ENCODE assay signal across 12 mouse cellular contexts in genomic region chr5:30849891-30850555, GRCm38 (mm10). TPM values are rescaled to one million over a fixed set of nuclear protein-coding genes. Genes with fewer than 3 reads are reported as not detected.
DNase-seq lines count a peak whose midpoint lies in the region; ATAC-seq and TF ChIP-seq lines count a peak whose summit lies in the region.
"Had no signal": no experiment of that assay in that cellular context is flagged by ENCODE, and none has a peak within 500 bp of the region (broad histone marks: within the 10 kb centered on the region; RNA-seq: fewer than 3 reads in every experiment).

No protein-coding gene starts in this region.

- H3K9ac ChIP-seq in kidney, embryonic 14.5 days (ENCODE audit: low read depth, low read length), result no peak overlapping the region
- H3K9ac ChIP-seq in forebrain, embryonic 16.5 days (replicated peaks; ENCODE audit: low read depth, low read length), result no peak overlapping the region
- H3K9ac ChIP-seq: hindbrain, embryonic 15.5 days; limb, embryonic 12.5 days had no signal

- TF ChIP-seq POLR2A in bone marrow macrophage, adult 2 months (IDR thresholded peaks at IDR 0.05; ENCODE audit: borderline replicate concordance, low read depth, low read length), result no peak

- ATAC-seq in kidney, embryonic 14.5 days (ENCODE audit: low FRiP score, low TSS enrichment), result peak; percentile 71; the same call in 1 of the 2 replicates
- no peak for ATAC-seq in forebrain, embryonic 16.5 days

- DNase-seq in Muller cell, postnatal 12 days (ENCODE audit: inconsistent ontology term), result peak; percentile 92
- DNase-seq in lung, postnatal 14 days, result peak; percentile 51
- DNase-seq in spleen, adult 12 weeks (ENCODE audit: low spot score), result no peak
- DNase-seq in left cerebral cortex, adult 8-10 months (ENCODE audit: low spot score in 2 of 2), result no peak
- DNase-seq: gastrocnemius, postnatal 10 days; thymus, adult 2 months had no signal

- 33% methylated on average over 6 of the region's 6 CpGs for WGBS in kidney, embryonic 14.5 days
- WGBS in forebrain, embryonic 16.5 days, result 68% methylated on average over 6 of the region's 6 CpGs

- H3K27ac ChIP-seq in bone marrow macrophage, adult 2 months (ENCODE audit: insufficient read depth, low read depth, low read length), result peak overlapping the region; percentile 58
- peak overlapping the region; percentile 20; the same call in 1 of the 2 replicates for H3K27ac ChIP-seq in kidney, embryonic 14.5 days (ENCODE audit: low read depth, low read length)
- no peak overlapping the region for H3K27ac ChIP-seq in forebrain, embryonic 16.5 days (ENCODE audit: low read length)
- H3K27ac ChIP-seq: hindbrain, embryonic 15.5 days; limb, embryonic 12.5 days had no signal

- peaks cover 42% of the 10 kb centered on the region for H3K4me1 ChIP-seq in bone marrow macrophage, adult 2 months (ENCODE audit: control insufficient read depth, insufficient read depth, low read length)
- H3K4me1 ChIP-seq in kidney, embryonic 14.5 days (ENCODE audit: control insufficient read depth, insufficient read depth, low read length), result peaks cover 14% of the 10 kb centered on the region; the same call in 1 of the 2 replicates
- H3K4me1 ChIP-seq in forebrain, embryonic 16.5 days (replicated peaks; ENCODE audit: control insufficient read depth, insufficient read depth, low read length), result no peaks in the 10 kb centered on the region
- H3K4me1 ChIP-seq: hindbrain, embryonic 15.5 days had no signal

- no peaks in the 10 kb centered on the region for H3K27me3 ChIP-seq in kidney, embryonic 14.5 days (ENCODE audit: control insufficient read depth, insufficient read depth, low read length)
- H3K27me3 ChIP-seq in forebrain, embryonic 16.5 days (replicated peaks; ENCODE audit: control insufficient read depth, insufficient read depth, low read length), result no peaks in the 10 kb centered on the region
- H3K27me3 ChIP-seq: hindbrain, embryonic 15.5 days; limb, embryonic 12.5 days had no signal

- no peaks in the 10 kb centered on the region for H3K36me3 ChIP-seq in kidney, embryonic 14.5 days (ENCODE audit: control insufficient read depth, insufficient read depth, low read length)
- H3K36me3 ChIP-seq in forebrain, embryonic 16.5 days (ENCODE audit: control insufficient read depth, insufficient read depth), result no peaks in the 10 kb centered on the region
- H3K36me3 ChIP-seq: G1E; hindbrain, embryonic 15.5 days; limb, embryonic 12.5 days had no signal

- H3K4me3 ChIP-seq in bone marrow macrophage, adult 2 months (ENCODE audit: insufficient read depth, low read length), result no peak overlapping the region
- no peak overlapping the region for H3K4me3 ChIP-seq in kidney, embryonic 14.5 days (ENCODE audit: low read length)
- no peak overlapping the region for H3K4me3 ChIP-seq in forebrain, embryonic 16.5 days (replicated peaks; ENCODE audit: low read length)
- H3K4me3 ChIP-seq: hindbrain, embryonic 15.5 days; limb, embryonic 12.5 days had no signal

- no peak for TF ChIP-seq CTCF in bone marrow macrophage, adult 2 months (IDR thresholded peaks at IDR 0.05; ENCODE audit: low read depth, low read length)

- no peaks in the 10 kb centered on the region for H3K9me3 ChIP-seq in kidney, embryonic 14.5 days (ENCODE audit: control insufficient read depth, low read length)
- no peaks in the 10 kb centered on the region for H3K9me3 ChIP-seq in forebrain, embryonic 16.5 days (ENCODE audit: control insufficient read depth, low read length)
- H3K9me3 ChIP-seq: G1E; hindbrain, embryonic 15.5 days; limb, embryonic 12.5 days had no signal

- H3K4me2 ChIP-seq in kidney, embryonic 14.5 days (replicated peaks; ENCODE audit: low read depth, low read length), result no peak overlapping the region
- no peak overlapping the region for H3K4me2 ChIP-seq in forebrain, embryonic 16.5 days (ENCODE audit: low read length)
- H3K4me2 ChIP-seq: hindbrain, embryonic 15.5 days; limb, embryonic 12.5 days had no signal

RNA-seq across cellular contexts. Expression of gene Tmem214, which starts 17.8 kb away (rescaled TPM):
- 43.0 and 57.9 TPM in 2 replicates for polyA plus RNA-seq in bone marrow macrophage, adult 2 months (2012; ENCODE audit: insufficient read depth, insufficient read length, missing spikeins)
- 53.1 and 65.1 TPM in 2 replicates for polyA plus RNA-seq in kidney, embryonic 14.5 days (2014; fragmentation: Nextera tagmentation; extraction: Ambion mirVana)
- 50.6 and 52.7 TPM in 2 replicates for polyA plus RNA-seq in forebrain, embryonic 16.5 days (2015; fragmentation: Nextera tagmentation; extraction: Ambion mirVana)
- 10 to 100 TPM; 58.3 to 64.4 (median 62.9) TPM for total RNA-seq in left cerebral cortex, adult 8-10 months (2022)

RNA-seq across cellular contexts. Expression of gene Mapre3, which starts 35.6 kb away (rescaled TPM):
- polyA plus RNA-seq in bone marrow macrophage, adult 2 months (2012; ENCODE audit: insufficient read depth, insufficient read length, missing spikeins), result 22.6 and 27.8 TPM in 2 replicates
- 13.6 and 19.3 TPM in 2 replicates for polyA plus RNA-seq in kidney, embryonic 14.5 days (2014; fragmentation: Nextera tagmentation; extraction: Ambion mirVana)
- 98.6 and 118 TPM in 2 replicates for polyA plus RNA-seq in forebrain, embryonic 16.5 days (2015; fragmentation: Nextera tagmentation; extraction: Ambion mirVana)
- total RNA-seq in left cerebral cortex, adult 8-10 months (2022), result 100 to 1,000 TPM; 220 to 238 (median 224) TPM
- polyA plus RNA-seq: G1E had no signal

RNA-seq across cellular contexts. Expression of gene Agbl5, which starts 38.5 kb away (rescaled TPM):
- 5.8 and 6.5 TPM in 2 replicates for polyA plus RNA-seq in bone marrow macrophage, adult 2 months (2012; ENCODE audit: insufficient read depth, insufficient read length, missing spikeins)
- polyA plus RNA-seq in kidney, embryonic 14.5 days (2014; fragmentation: Nextera tagmentation; extraction: Ambion mirVana), result 19.5 and 27.1 TPM in 2 replicates
- 22.7 and 23.3 TPM in 2 replicates for polyA plus RNA-seq in forebrain, embryonic 16.5 days (2015; fragmentation: Nextera tagmentation; extraction: Ambion mirVana)
- 10 to 100 TPM; 14.6 to 18.2 (median 17.0) TPM for total RNA-seq in left cerebral cortex, adult 8-10 months (2022)

RNA-seq across cellular contexts. Expression of gene Ost4, which starts 57.6 kb away (rescaled TPM):
- 317 and 358 TPM in 2 replicates for polyA plus RNA-seq in bone marrow macrophage, adult 2 months (2012; ENCODE audit: insufficient read depth, insufficient read length, missing spikeins)
- polyA plus RNA-seq in kidney, embryonic 14.5 days (2014; fragmentation: Nextera tagmentation; extraction: Ambion mirVana), result 500 and 653 TPM in 2 replicates
- 216 and 217 TPM in 2 replicates for polyA plus RNA-seq in forebrain, embryonic 16.5 days (2015; fragmentation: Nextera tagmentation; extraction: Ambion mirVana)
- 100 to 1,000 TPM in 1 of 4 experiments, 10 to 100 TPM in 3; 86.3 to 105 (median 90.6) TPM for total RNA-seq in left cerebral cortex, adult 8-10 months (2022)

Comparison
In these comparisons a context has a peak if more than half of its experiments do, and no peak if none do; other contexts are left out.
1. DNase-seq: peak in Muller cell, postnatal 12 days (single experiment) and lung, postnatal 14 days (single experiment); none in spleen, adult 12 weeks (single experiment) and left cerebral cortex, adult 8-10 months (0 of 2).